Mouse (Mus musculus) ES-E14 (cell line): ENCODE measurements around the gene Ranbp10.

Experiments used
- CHD2 ChIP-seq: IDR thresholded peaks from 2 replicates; pipeline ENCODE4 v1.6.1; 2014; ENCODE audit warnings: mild to moderate bottlenecking, low read depth, low read length, inconsistent platforms
- HCFC1 ChIP-seq: IDR thresholded peaks from 2 replicates; pipeline ENCODE4 v1.6.1; 2012; ENCODE audit warnings: low read length, inconsistent platforms, borderline replicate concordance; ENCODE audit not compliant: insufficient read depth
- MAFK ChIP-seq: IDR thresholded peaks from 2 replicates; pipeline ENCODE4 v1.6.1; 2014; ENCODE audit warnings: mild to moderate bottlenecking, low read depth, low read length, inconsistent platforms; ENCODE audit not compliant: insufficient read depth
- ZC3H11A ChIP-seq: IDR thresholded peaks from 2 replicates; pipeline ENCODE4 v1.6.1; 2012; ENCODE audit warnings: low read depth, mild to moderate bottlenecking, inconsistent platforms, low read length, borderline replicate concordance
- ZNF384 ChIP-seq: IDR thresholded peaks from 2 replicates; pipeline ENCODE4 v1.6.1; 2012; ENCODE audit warnings: low read depth, low read length, inconsistent platforms

- TF ChIP-seq MAFK = no peak
- no peak for TF ChIP-seq HCFC1
- no peak for TF ChIP-seq CHD2
- TF ChIP-seq ZNF384 = no peak
- TF ChIP-seq ZC3H11A = no peak
Observed at GRCm38 (mm10) chr8:105732186-105732585, 95.0 kb downstream of the Ranbp10 start.
